Mouse (Mus musculus) embryonic fibroblast, embryonic 13.5 days (primary cell): ENCODE results near the gene Treh.

Source experiments
- CTCF ChIP-seq: IDR thresholded peaks from 2 replicates; pipeline ENCODE4 v1.5.1; 2011; ENCODE audit warnings: mild to moderate bottlenecking, control low read depth, low read length, moderate library complexity, borderline replicate concordance; ENCODE audit not compliant: insufficient read depth
- POLR2A ChIP-seq: IDR thresholded peaks from 2 replicates; pipeline ENCODE4 v1.6.1; 2011; ENCODE audit warnings: low read depth, mild to moderate bottlenecking, control low read depth, low read length, moderate library complexity

DNA sequence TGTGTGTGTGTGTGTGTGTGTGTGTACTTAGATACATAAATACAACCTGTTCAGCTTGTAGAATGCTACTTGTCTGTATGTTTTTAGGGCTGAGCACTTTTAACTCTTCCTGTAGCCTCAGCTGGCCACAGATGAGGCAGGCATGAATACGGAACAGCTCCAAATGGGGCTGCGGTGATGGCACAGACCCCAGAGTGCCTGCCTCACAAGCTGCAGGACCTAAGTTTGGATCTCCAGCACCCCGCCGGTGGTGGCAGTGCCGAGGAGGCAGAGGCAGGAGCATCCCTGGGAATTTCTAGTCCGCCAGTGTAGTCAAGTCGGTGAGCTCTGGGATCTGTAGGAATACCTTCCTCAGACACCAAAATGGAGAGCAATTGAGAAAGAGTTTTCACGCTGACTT, 26.0 kb upstream of the Treh start:
- TF ChIP-seq CTCF, result no peak
- TF ChIP-seq POLR2A, result no peak
